Mouse (Mus musculus) heart, embryonic 12.5 days (tissue): ENCODE measurements at regions not wholly inside any gene's neighbourhood (a gene's known extent, or its start where the extent isn't known, plus 50 kb on each side); places are given as distances from the start of the nearest gene placed in this dataset.

Experiments
- ATAC-seq: fragments of 200-750 bp; cut with Nextera tagmentation; 2 replicates; pipeline ENCODE4 v1.8.0; 2017; ENCODE audit warnings: moderate TSS enrichment, moderate library complexity; ENCODE audit not compliant: insufficient number of reproducible peaks, low FRiP score
- H3K27ac ChIP-seq: fragments of 300-500 bp; sonication (generic); 2 replicates; pipeline ENCODE4 v1.5.1; 2016; ENCODE audit warnings: mild to moderate bottlenecking, moderate library complexity; ENCODE audit not compliant: poor library complexity, severe bottlenecking
- H3K27me3 ChIP-seq: fragments of 300-500 bp; sonication (generic); replicated peaks from 2 replicates; pipeline ENCODE4 v1.6.1; 2016; ENCODE audit warnings: mild to moderate bottlenecking, moderate library complexity
- H3K36me3 ChIP-seq: fragments of 300-500 bp; sonication (generic); 2 replicates; pipeline ENCODE4 v1.6.1; 2016; ENCODE audit warnings: mild to moderate bottlenecking, moderate library complexity
- H3K4me1 ChIP-seq: fragments of 300-500 bp; sonication (generic); replicated peaks from 2 replicates; pipeline ENCODE4 v1.6.1; 2016; ENCODE audit warnings: mild to moderate bottlenecking
- H3K4me2 ChIP-seq: fragments of 300-500 bp; sonication (generic); 2 replicates; pipeline ENCODE4 v1.6.1; 2016; ENCODE audit warnings: mild to moderate bottlenecking, moderate library complexity
- H3K4me3 ChIP-seq: fragments of 300-500 bp; sonication (generic); 2 replicates; pipeline ENCODE4 v1.5.1; 2016; ENCODE audit warnings: mild to moderate bottlenecking
- H3K9ac ChIP-seq: fragments of 300-500 bp; sonication (generic); 2 replicates; pipeline ENCODE4 v1.6.1; 2016; ENCODE audit warnings: mild to moderate bottlenecking, moderate library complexity
- H3K9me3 ChIP-seq: fragments of 300-500 bp; sonication (generic); replicated peaks from 2 replicates; pipeline ENCODE4 v1.6.1; 2016; ENCODE audit warnings: mild to moderate bottlenecking, moderate library complexity
- WGBS: fragments of 180-500 bp; shearing (Covaris S2); methylation state at CpG from one replicate; pipeline ENCODE4 v1.1.7; 2016; 5-methylcytosine and 5-hydroxymethylcytosine counted together

GRCm38 (mm10) chr8:91872278-91873115 is 70.6 kb upstream of the Irx3 start:
- 12% methylated on average over 29 of the region's 29 CpGs for WGBS
- Histone ChIP-seq H3K27ac (peak overlapping the region; percentile 29; the same call in 1 of the 2 replicates), H3K4me2 (peak overlapping the region; percentile 65), H3K27me3 (peaks cover 51% of the 10 kb centered on the region), H3K4me1 (peaks cover 13% of the 10 kb centered on the region), H3K4me3 (peak overlapping the region; percentile 28), H3K9me3 (no peaks in the 10 kb centered on the region), H3K36me3 (no peaks in the 10 kb centered on the region), H3K9ac (peak overlapping the region; percentile 48; the same call in 1 of the 2 replicates)
- ATAC-seq: peak; percentile 54; the same call in 1 of the 2 replicates

GRCm38 (mm10) chr8:91867069-91867468 is 65.2 kb upstream of the Irx3 start:
- H3K27me3 ChIP-seq: peaks cover 62% of the 10 kb centered on the region
- no peak for ATAC-seq
- no peak overlapping the region for H3K4me3 ChIP-seq

GRCm38 (mm10) chr8:91866076-91866475 is 64.2 kb upstream of the Irx3 start:
- Histone ChIP-seq H3K27ac (no peak overlapping the region), H3K4me1 (0 out of 2 replicates have a peak, but pooled peaks cover 8% of the 10 kb centered on the region), H3K9me3 (no peaks in the 10 kb centered on the region), H3K27me3 (peaks cover 60% of the 10 kb centered on the region), H3K9ac (no peak overlapping the region), H3K4me2 (no peak overlapping the region), H3K36me3 (no peaks in the 10 kb centered on the region), H3K4me3 (no peak overlapping the region)
- 77% methylated on average over 7 of the region's 7 CpGs for WGBS
- ATAC-seq: no peak

More at GRCm38 (mm10) chr8:91867069-91867468, 65.2 kb upstream of the Irx3 start:
- Histone ChIP-seq H3K4me1 (peaks cover 9% of the 10 kb centered on the region; the same call in 1 of the 2 replicates), H3K27ac (no peak overlapping the region), H3K36me3 (no peaks in the 10 kb centered on the region), H3K9ac (no peak overlapping the region), H3K4me2 (no peak overlapping the region), H3K9me3 (no peaks in the 10 kb centered on the region)
- WGBS: 19% methylated on average over 7 of the region's 7 CpGs

DNA sequence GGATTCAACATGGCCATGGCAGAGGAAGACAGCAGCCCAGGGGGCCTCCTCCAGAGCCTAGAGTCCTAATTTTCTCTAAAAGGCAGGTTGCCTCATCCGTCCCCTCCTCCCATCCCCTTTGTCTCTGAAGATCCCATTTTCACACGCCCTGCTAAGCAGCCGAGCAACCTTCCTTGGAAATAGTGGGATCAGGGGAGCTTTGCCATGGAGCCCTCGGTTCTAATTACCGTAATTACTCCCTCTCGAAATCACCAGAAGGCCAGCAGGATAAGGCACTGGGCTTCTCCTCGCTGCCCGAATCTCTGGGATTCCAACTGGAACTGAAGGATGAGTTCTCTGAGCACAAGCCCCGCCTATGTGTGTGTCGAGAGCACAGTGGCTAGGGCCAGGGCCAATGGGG is 63.5 kb upstream of the Irx3 start:
- WGBS: 27% methylated on average over 10 of the region's 10 CpGs
- H3K27me3 ChIP-seq: peaks cover 54% of the 10 kb centered on the region

GRCm38 (mm10) chr8:91863505-91863904 is 61.6 kb upstream of the Irx3 start:
- Histone ChIP-seq H3K27me3 (peaks cover 52% of the 10 kb centered on the region), H3K4me1 (0 out of 2 replicates have a peak, but pooled peaks cover 8% of the 10 kb centered on the region), H3K27ac (no peak overlapping the region), H3K9ac (no peak overlapping the region), H3K9me3 (no peaks in the 10 kb centered on the region), H3K36me3 (no peaks in the 10 kb centered on the region), H3K4me2 (no peak overlapping the region), H3K4me3 (no peak overlapping the region)
- no peak for ATAC-seq
- WGBS: 49% methylated on average over 4 of the region's 4 CpGs

More for the DNA sequence above, 63.5 kb upstream of the Irx3 start:
- H3K9ac ChIP-seq: no peak overlapping the region
- H3K36me3 ChIP-seq: no peaks in the 10 kb centered on the region
- no peak for ATAC-seq
- H3K4me3 ChIP-seq: no peak overlapping the region
- no peak overlapping the region for H3K4me2 ChIP-seq
- H3K9me3 ChIP-seq: no peaks in the 10 kb centered on the region
- H3K27ac ChIP-seq: no peak overlapping the region
- H3K4me1 ChIP-seq: 0 out of 2 replicates have a peak, but pooled peaks cover 8% of the 10 kb centered on the region

- no peaks in the 10 kb centered on the region for H3K36me3 ChIP-seq
- WGBS: 69% methylated on average over 14 of the region's 14 CpGs
- no peak overlapping the region for H3K27ac ChIP-seq
- H3K4me3 ChIP-seq: no peak overlapping the region
- H3K4me2 ChIP-seq: no peak overlapping the region
- peaks cover 26% of the 10 kb centered on the region for H3K27me3 ChIP-seq
- ATAC-seq: no peak
- no peaks in the 10 kb centered on the region for H3K9me3 ChIP-seq
- peaks cover 28% of the 10 kb centered on the region for H3K4me1 ChIP-seq
- H3K9ac ChIP-seq: no peak overlapping the region
Observed at GRCm38 (mm10) chr8:91855881-91856280, 54.0 kb upstream of the Irx3 start.

GRCm38 (mm10) chr8:91854369-91854768 is 52.5 kb upstream of the Irx3 start:
- 55% methylated on average over 4 of the region's 4 CpGs for WGBS
- peaks cover 25% of the 10 kb centered on the region for H3K27me3 ChIP-seq
- no peak overlapping the region for H3K27ac ChIP-seq

DNA sequence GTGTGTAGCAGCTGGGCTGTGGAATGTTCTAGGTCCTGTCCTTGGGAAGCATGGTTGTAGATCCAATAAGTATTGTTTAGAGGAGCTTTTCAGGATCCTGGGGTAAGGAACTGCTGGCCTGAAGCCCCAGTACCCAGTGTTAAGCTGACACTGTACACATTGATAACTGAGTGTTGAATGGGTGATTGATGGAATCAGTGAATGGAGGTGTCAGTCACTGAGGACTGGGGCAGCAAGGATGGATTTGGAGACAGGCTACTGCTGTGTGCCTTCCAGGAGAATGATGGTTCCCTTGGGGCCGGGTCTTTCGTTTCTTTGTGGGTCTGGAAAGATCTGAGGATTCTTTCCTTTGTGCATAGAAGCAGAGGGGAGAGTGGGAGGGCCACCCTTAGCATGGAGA is 51.9 kb upstream of the Irx3 start:
- 39% methylated on average over 2 of the region's 2 CpGs for WGBS
- ATAC-seq: no peak
- Histone ChIP-seq H3K9me3 (no peaks in the 10 kb centered on the region), H3K27me3 (peaks cover 21% of the 10 kb centered on the region), H3K4me1 (peaks cover 28% of the 10 kb centered on the region), H3K36me3 (no peaks in the 10 kb centered on the region), H3K27ac (no peak overlapping the region), H3K9ac (no peak overlapping the region), H3K4me3 (no peak overlapping the region), H3K4me2 (no peak overlapping the region)

More at GRCm38 (mm10) chr8:91854369-91854768, 52.5 kb upstream of the Irx3 start:
- ATAC-seq: no peak
- Histone ChIP-seq H3K36me3 (no peaks in the 10 kb centered on the region), H3K9me3 (no peaks in the 10 kb centered on the region), H3K4me3 (no peak overlapping the region), H3K9ac (no peak overlapping the region), H3K4me1 (peaks cover 28% of the 10 kb centered on the region), H3K4me2 (no peak overlapping the region)

DNA sequence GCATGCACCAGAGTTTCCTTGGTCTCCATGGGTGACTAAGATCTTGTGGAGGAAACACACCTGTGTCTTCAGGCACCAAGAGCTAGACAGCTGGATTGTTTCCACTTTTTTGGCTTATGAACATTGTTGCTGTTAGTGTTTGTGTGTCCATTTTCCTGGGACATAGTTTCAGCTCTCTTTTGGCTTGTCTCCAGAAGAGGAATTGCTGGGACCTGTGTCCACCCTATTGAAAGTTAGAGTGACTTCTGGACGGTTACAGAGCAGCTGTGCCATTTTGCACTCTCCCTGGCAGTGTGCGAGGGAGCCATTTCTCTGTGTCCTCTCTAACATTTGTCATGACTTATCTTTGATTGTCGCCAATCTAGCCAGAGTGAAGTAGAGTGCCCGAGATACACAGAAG is 51.5 kb upstream of the Irx3 start:
- no peak overlapping the region for H3K9ac ChIP-seq
- no peak overlapping the region for H3K4me2 ChIP-seq
- no peak overlapping the region for H3K4me3 ChIP-seq
- WGBS: 51% methylated on average over 4 of the region's 4 CpGs
- H3K27ac ChIP-seq: no peak overlapping the region
- H3K9me3 ChIP-seq: no peaks in the 10 kb centered on the region
- no peak for ATAC-seq
- no peaks in the 10 kb centered on the region for H3K36me3 ChIP-seq
- H3K27me3 ChIP-seq: peaks cover 21% of the 10 kb centered on the region
- H3K4me1 ChIP-seq: peaks cover 28% of the 10 kb centered on the region
